Comparison of ENCODE assay signal across 22 mouse cellular contexts in genomic region chr9:86728214-86728814, GRCm38 (mm10). TPM values are rescaled to one million over a fixed set of nuclear protein-coding genes. Genes with fewer than 3 reads are reported as not detected.
DNase-seq lines count a peak whose midpoint lies in the region; ATAC-seq and TF ChIP-seq lines count a peak whose summit lies in the region.
"Had no signal": no experiment of that assay in that cellular context is flagged by ENCODE, and none has a peak within 500 bp of the region (broad histone marks: within the 10 kb centered on the region; RNA-seq: fewer than 3 reads in every experiment).

No protein-coding gene starts in this region.

- peak; percentile 58 for ATAC-seq in lung, postnatal 0 days
- peak; percentile 92; the same call in 1 of the 2 replicates for ATAC-seq in stomach, embryonic 16.5 days (ENCODE audit: insufficient read depth, low FRiP score)
- ATAC-seq in midbrain, embryonic 14.5 days (ENCODE audit: low FRiP score, low TSS enrichment), result no peak

- intact Hi-C loops in heart, postnatal 10 days (cut with DNase I), result no loop called here

- TF ChIP-seq EP300 in lung, postnatal 0 days (IDR thresholded peaks at IDR 0.05), result no peak

- H3K9me3 ChIP-seq in lung, postnatal 0 days (ENCODE audit: low read length), result no peaks in the 10 kb centered on the region
- H3K9me3 ChIP-seq in stomach, embryonic 16.5 days (replicated peaks; ENCODE audit: control insufficient read depth, low read length), result no peaks in the 10 kb centered on the region
- no peaks in the 10 kb centered on the region for H3K9me3 ChIP-seq in midbrain, embryonic 14.5 days (ENCODE audit: control insufficient read depth, low read length)
- H3K9me3 ChIP-seq: embryonic facial prominence, embryonic 15.5 days; forebrain, embryonic 12.5 days had no signal

- no peaks in the 10 kb centered on the region for H3K27me3 ChIP-seq in lung, postnatal 0 days (replicated peaks; ENCODE audit: insufficient read depth, low read length)
- H3K27me3 ChIP-seq in stomach, embryonic 16.5 days (ENCODE audit: control insufficient read depth, insufficient read depth, low read length), result no peaks in the 10 kb centered on the region
- no peaks in the 10 kb centered on the region for H3K27me3 ChIP-seq in midbrain, embryonic 14.5 days (ENCODE audit: control insufficient read depth, insufficient read depth, low read length)
- H3K27me3 ChIP-seq: embryonic facial prominence, embryonic 15.5 days; forebrain, embryonic 12.5 days had no signal

- H3K9ac ChIP-seq in lung, postnatal 0 days (replicated peaks; ENCODE audit: low read depth), result no peak overlapping the region
- no peak overlapping the region for H3K9ac ChIP-seq in stomach, embryonic 16.5 days (ENCODE audit: low read length)
- no peak overlapping the region for H3K9ac ChIP-seq in midbrain, embryonic 14.5 days (replicated peaks; ENCODE audit: low read length)
- H3K9ac ChIP-seq: embryonic facial prominence, embryonic 15.5 days; forebrain, embryonic 12.5 days had no signal

- H3K4me1 ChIP-seq in lung, postnatal 0 days (ENCODE audit: insufficient read depth, low read depth, low read length), result no peaks in the 10 kb centered on the region
- peaks cover 9% of the 10 kb centered on the region; the same call in 1 of the 2 replicates for H3K4me1 ChIP-seq in stomach, embryonic 16.5 days (ENCODE audit: control insufficient read depth, insufficient read depth, low read length)
- peaks cover 5% of the 10 kb centered on the region; the same call in 1 of the 2 replicates for H3K4me1 ChIP-seq in midbrain, embryonic 14.5 days (ENCODE audit: control insufficient read depth, insufficient read depth, low read length)
- H3K4me1 ChIP-seq: embryonic facial prominence, embryonic 15.5 days had no signal

- peak; percentile 5 to 13 for DNase-seq in heart, adult 18-20 months
- no peak for DNase-seq in heart, postnatal 10 days
- peak; percentile 94 for DNase-seq in fat pad, adult 2 months (ENCODE audit: extremely low read depth, low read depth, low spot score)
- peak; percentile 36 for DNase-seq in lung, postnatal 0 days (ENCODE audit: low spot score)
- no peak for DNase-seq in right cerebral cortex, adult 18-20 months
- DNase-seq in layer of hippocampus, postnatal 14 days (ENCODE audit: low spot score in 2 of 2), result no peak
- no peak for DNase-seq in midbrain, embryonic 14.5 days
- DNase-seq: cerebellum, adult 9-11 months; gastrocnemius, postnatal 36 days; heart, postnatal 4 days; kidney, adult 9 months; layer of hippocampus, postnatal 36 days; left cerebral cortex, postnatal 4 days; right cerebral cortex, postnatal 4 days; thymus, adult 18-20 months had no signal

- no peaks in the 10 kb centered on the region for H3K36me3 ChIP-seq in lung, postnatal 0 days (ENCODE audit: insufficient read depth, low read length)
- H3K36me3 ChIP-seq in stomach, embryonic 16.5 days (ENCODE audit: control insufficient read depth, insufficient read depth, low read length), result no peaks in the 10 kb centered on the region
- no peaks in the 10 kb centered on the region for H3K36me3 ChIP-seq in midbrain, embryonic 14.5 days (ENCODE audit: control insufficient read depth, insufficient read depth, low read length)
- H3K36me3 ChIP-seq: embryonic facial prominence, embryonic 15.5 days; forebrain, embryonic 12.5 days had no signal

- peak overlapping the region; percentile 49; the same call in 1 of the 2 replicates for H3K27ac ChIP-seq in lung, postnatal 0 days (ENCODE audit: low read length)
- H3K27ac ChIP-seq in stomach, embryonic 16.5 days (ENCODE audit: low read length), result 0 out of 2 replicates have a peak overlapping the region, but pooled peaks have one; percentile 37
- no peak overlapping the region for H3K27ac ChIP-seq in midbrain, embryonic 14.5 days (replicated peaks; ENCODE audit: low read depth, low read length)
- H3K27ac ChIP-seq: embryonic facial prominence, embryonic 15.5 days; forebrain, embryonic 12.5 days; macrophage had no signal

- H3K4me3 ChIP-seq in lung, postnatal 0 days (ENCODE audit: low read depth, low read length), result no peak overlapping the region
- H3K4me3 ChIP-seq in stomach, embryonic 16.5 days (replicated peaks; ENCODE audit: low read length), result no peak overlapping the region
- H3K4me3 ChIP-seq in midbrain, embryonic 14.5 days (replicated peaks; ENCODE audit: low read depth, low read length), result no peak overlapping the region
- H3K4me3 ChIP-seq: embryonic facial prominence, embryonic 15.5 days; forebrain, embryonic 12.5 days had no signal

- no peak overlapping the region for H3K4me2 ChIP-seq in lung, postnatal 0 days (replicated peaks; ENCODE audit: low read depth, low read length)
- H3K4me2 ChIP-seq in stomach, embryonic 16.5 days (ENCODE audit: low read depth, low read length), result no peak overlapping the region
- H3K4me2 ChIP-seq in midbrain, embryonic 14.5 days (ENCODE audit: low read length), result no peak overlapping the region
- H3K4me2 ChIP-seq: embryonic facial prominence, embryonic 15.5 days; forebrain, embryonic 12.5 days; heart, embryonic 11.5 days; liver, embryonic 11.5 days; midbrain, embryonic 11.5 days had no signal

- WGBS in lung, postnatal 0 days, result 44% methylated on average over 10 of the region's 10 CpGs
- WGBS in stomach, embryonic 16.5 days, result 67% methylated on average over 10 of the region's 10 CpGs
- WGBS in midbrain, embryonic 14.5 days, result 88% methylated on average over 10 of the region's 10 CpGs

- no peak for TF ChIP-seq CTCF in lung, postnatal 0 days (IDR thresholded peaks at IDR 0.05)

RNA-seq across cellular contexts. Expression of gene Prss35, which starts 15.1 kb away (rescaled TPM):
- total RNA-seq in heart, adult 18-20 months (2021), result under 1 TPM in 1 of 2 experiments, not detected in 1; 0.10 TPM
- total RNA-seq in heart, postnatal 10 days (2021), result 1 to 10 TPM; 1.6 to 2.5 TPM
- polyA plus RNA-seq in lung, postnatal 0 days (2015; fragmentation: Nextera tagmentation; extraction: Ambion mirVana), result 18.0 and 29.2 TPM in 2 replicates
- 21.9 and 23.0 TPM in 2 replicates for polyA plus RNA-seq in stomach, embryonic 16.5 days (2015; fragmentation: Nextera tagmentation; extraction: Ambion mirVana)
- 10 to 100 TPM; 13.3 TPM for total RNA-seq in layer of hippocampus, postnatal 14 days (2021)
- 2.9 and 3.3 TPM in 2 replicates for polyA plus RNA-seq in midbrain, embryonic 14.5 days (2014; fragmentation: Nextera tagmentation; extraction: Ambion mirVana)
- polyA plus RNA-seq: macrophage had no signal

RNA-seq across cellular contexts. Expression of gene Me1, which starts 32.6 kb away (rescaled TPM):
- total RNA-seq in heart, adult 18-20 months (2021), result 100 to 1,000 TPM; 116 to 138 TPM
- total RNA-seq in heart, postnatal 10 days (2021), result 10 to 100 TPM; 63.4 to 69.7 TPM
- 48.7 and 51.1 TPM in 2 replicates for polyA plus RNA-seq in lung, postnatal 0 days (2015; fragmentation: Nextera tagmentation; extraction: Ambion mirVana)
- 26.6 and 39.2 TPM in 2 replicates for polyA plus RNA-seq in stomach, embryonic 16.5 days (2015; fragmentation: Nextera tagmentation; extraction: Ambion mirVana)
- total RNA-seq in layer of hippocampus, postnatal 14 days (2021), result 10 to 100 TPM; 84.3 to 87.7 TPM
- 31.1 and 36.4 TPM in 2 replicates for polyA plus RNA-seq in midbrain, embryonic 14.5 days (2014; fragmentation: Nextera tagmentation; extraction: Ambion mirVana)

Comparison
In these comparisons a context has a peak if more than half of its experiments do, and no peak if none do; other contexts are left out.
1. DNase-seq: peak in heart, adult 18-20 months (2 of 2), fat pad, adult 2 months (single experiment) and lung, postnatal 0 days (single experiment); none in heart, postnatal 10 days (0 of 2), right cerebral cortex, adult 18-20 months (single experiment), layer of hippocampus, postnatal 14 days (0 of 2) and midbrain, embryonic 14.5 days (single experiment).
2. RNA of gene Prss35, which starts 15.1 kb away (total RNA-seq): 13.3 TPM in layer of hippocampus, postnatal 14 days; 1.6 to 2.5 TPM in heart, postnatal 10 days and 0.10 TPM in heart, adult 18-20 months; every median in the first group is over 4 times any median in the second.